Mouse (Mus musculus) left cerebral cortex, adult 2 months (tissue): ENCODE results near the gene Bin2. TPM values are rescaled to one million over a fixed set of nuclear protein-coding genes. Genes with fewer than 3 reads are reported as not detected.
"Not testable (repeated sequence)": the region's sequence is repeated elsewhere in the genome, so short reads cannot be mapped to it uniquely, and the experiment has no call there.

Experiments used
- DNase-seq, 2 experiments: peaks; one replicate each; pipeline ENCODE4 v3.0.0; 2021 to 2022; ENCODE audit warnings: low spot score in 2 of 2, mixed read lengths in 1 of 2; ENCODE audit errors: extremely low spot score in 1 of 2
- H3K27ac ChIP-seq: fragments of 200-600 bp; 2 replicates; pipeline ENCODE4 v1.8.1; 2022
- H3K4me3 ChIP-seq: fragments of 200-600 bp; 2 replicates; pipeline ENCODE4 v1.8.1; 2022
- CTCF ChIP-seq: fragments of 200-600 bp; IDR thresholded peaks from 2 replicates; pipeline ENCODE4 v1.8.1; 2022; ENCODE audit warnings: antibody characterized with exemption, mild to moderate bottlenecking, moderate library complexity
- intact Hi-C: fragments of 180-260 bp; cut with DNase I; formaldehyde crosslinking; loops from one replicate; pipeline ENCODE4 v1.15.1; 2025
- microRNA-seq, 2 experiments: library from miRNA; unstranded; fragments of <30 nt; microRNA quantifications; one replicate each; pipeline ENCODE4 v1.2.0; 2021
- total RNA-seq, 2 experiments: library from RNA; stranded (reverse); gene quantifications; 2 replicates each; pipeline ENCODE4 v1.2.3; 2021

The Bin2 gene
- total RNA-seq, 2 experiments from 2014 or later = 3.5 to 6.2 TPM

GRCm38 (mm10) chr15:100613584-100613983 lies 55.8 kb downstream of the Bin2 start:
- H3K4me3 ChIP-seq = peak overlapping the region; percentile 72
- peak; percentile 65 to 81 for DNase-seq
- H3K27ac ChIP-seq = peak overlapping the region; percentile 92; the same call in 1 of the 2 replicates
- intact Hi-C loops = loop anchor here (2.0 to 10.0 kb wide), 4 partner anchors 61 to 119 kb away; partner anchors contain the start of genes Csrnp2 and Tfcp2
- TF ChIP-seq CTCF = peak; percentile 95

GRCm38 (mm10) chr15:100612432-100612831 lies 56.9 kb downstream of the Bin2 start:
- no peak for DNase-seq
- TF ChIP-seq CTCF = peak; percentile 53
- no peak overlapping the region for H3K4me3 ChIP-seq
- intact Hi-C loops = loop anchor here (2.0 to 10.0 kb wide), 4 partner anchors 60 to 118 kb away; partner anchors contain the start of genes Csrnp2 and Tfcp2
- H3K27ac ChIP-seq = no peak overlapping the region

GRCm38 (mm10) chr15:100611951-100612350 lies 57.4 kb downstream of the Bin2 start:
- DNase-seq = no peak
- TF ChIP-seq CTCF = no peak
- Histone ChIP-seq H3K4me3 (no peak overlapping the region), H3K27ac (no peak overlapping the region)
- intact Hi-C loops = loop anchor here (2.0 to 10.0 kb wide), 4 partner anchors 60 to 117 kb away; partner anchors contain the start of genes Csrnp2 and Tfcp2

- intact Hi-C loops, H3K4me3 ChIP-seq, DNase-seq, H3K27ac ChIP-seq: not testable (repeated sequence)
- peak; percentile 31 for TF ChIP-seq CTCF
Measured at GRCm38 (mm10) chr15:100606677-100607076, 62.7 kb downstream of the Bin2 start.

GRCm38 (mm10) chr15:100601669-100602068 lies 67.7 kb downstream of the Bin2 start:
- intact Hi-C loops = no loop called here
- Histone ChIP-seq H3K27ac (no peak overlapping the region), H3K4me3 (no peak overlapping the region)
- DNase-seq = no peak
- no peak for TF ChIP-seq CTCF

- Histone ChIP-seq H3K4me3 (peak overlapping the region; percentile 90), H3K27ac (peak overlapping the region; percentile 92; the same call in 1 of the 2 replicates)
Measured at GRCm38 (mm10) chr15:100600696-100601272, 68.6 kb downstream of the Bin2 start.

GRCm38 (mm10) chr15:100600047-100600695 lies 69.2 kb downstream of the Bin2 start:
- TF ChIP-seq CTCF = peak; percentile 62
- intact Hi-C loops = no loop called here
- peak; percentile 71 to 73 for DNase-seq
- Histone ChIP-seq H3K4me3 (peak overlapping the region; percentile 90), H3K27ac (peak overlapping the region; percentile 92)

More at GRCm38 (mm10) chr15:100600696-100601272, 68.6 kb downstream of the Bin2 start:
- DNase-seq = no peak
- TF ChIP-seq CTCF = no peak
- intact Hi-C loops = no loop called here

GRCm38 (mm10) chr15:100599276-100600046 lies 69.9 kb downstream of the Bin2 start, which contains the start of gene Pou6f1:
Gene Pou6f1, minus strand, starts transcription at chr15:100599984.
- peak within 1 kb of the TSS; percentile 92 for H3K27ac ChIP-seq
- peak within 1 kb of the TSS; percentile 90 for H3K4me3 ChIP-seq
- TF ChIP-seq CTCF = no peak
- peak; percentile 48 to 53 for DNase-seq
- intact Hi-C loops = loop anchor here (5.0 kb wide), 1 partner anchor 47 kb away; the partner anchor contains the start of gene Tfcp2

- Histone ChIP-seq H3K27ac (peak overlapping the region; percentile 92), H3K4me3 (peak overlapping the region; percentile 90)
- peak in 1 of 2 experiments; percentile 44 for DNase-seq
- intact Hi-C loops = loop anchor here (5.0 kb wide), 1 partner anchor 47 kb away; the partner anchor contains the start of gene Tfcp2
- no peak for TF ChIP-seq CTCF
Measured at GRCm38 (mm10) chr15:100598883-100599275, 70.5 kb downstream of the Bin2 start.

GRCm38 (mm10) chr15:100598287-100598882 lies 71.0 kb downstream of the Bin2 start:
- H3K27ac ChIP-seq = no peak overlapping the region
- peak overlapping the region; percentile 90 for H3K4me3 ChIP-seq
- TF ChIP-seq CTCF = no peak
- DNase-seq = no peak
- intact Hi-C loops = loop anchor here (5.0 kb wide), 1 partner anchor 46 kb away; the partner anchor contains the start of gene Tfcp2

- no peak for TF ChIP-seq CTCF
- DNase-seq = no peak
- intact Hi-C loops = no loop called here
- Histone ChIP-seq H3K27ac (no peak overlapping the region), H3K4me3 (no peak overlapping the region)
Measured at GRCm38 (mm10) chr15:100592817-100593216, 76.5 kb downstream of the Bin2 start.

Small RNA genes lying within 50 kb of the gene (microRNA-seq; reads per million reads assigned to microRNA genes)
- gene Mir6961 = 0 to 0.24 reads per million in 2 experiments

Other genes with a start within 250 kb of the Bin2 start
- gene Gm5475, start 247.4 kb downstream of the Bin2 start, total RNA-seq = not detected
- 10 to 100 TPM; 60.0 to 70.8 TPM for gene Slc11a2, start 244.5 kb downstream of the Bin2 start, total RNA-seq
- 10 to 100 TPM; 59.6 to 62.1 TPM for gene Letmd1, start 200.5 kb downstream of the Bin2 start, total RNA-seq
- gene Csrnp2, start 174.1 kb downstream of the Bin2 start, total RNA-seq = 10 to 100 TPM; 35.3 to 36.3 TPM
- 10 to 100 TPM; 26.8 to 27.9 TPM for gene Tfcp2, start 117.5 kb downstream of the Bin2 start, total RNA-seq
- gene Pou6f1, start 69.6 kb downstream of the Bin2 start, total RNA-seq = 100 to 1,000 TPM; 139 to 144 TPM
- 100 to 1,000 TPM; 108 to 109 TPM for gene Dazap2, start 54.2 kb downstream of the Bin2 start, total RNA-seq
- gene Smagp, start 32.6 kb downstream of the Bin2 start, total RNA-seq = 1 to 10 TPM; 1.6 to 2.9 TPM
- 1 to 10 TPM; 2.4 to 3.3 TPM for gene Cela1, start 18.4 kb upstream of the Bin2 start, total RNA-seq
- gene Galnt6, start 59.8 kb upstream of the Bin2 start, total RNA-seq = 1 to 10 TPM; 4.8 to 4.9 TPM
- 10 to 100 TPM; 78.4 to 79.0 TPM for gene Slc4a8, start 92.2 kb upstream of the Bin2 start, total RNA-seq
- gene Scn8a, start 200.3 kb upstream of the Bin2 start, total RNA-seq = 100 to 1,000 TPM; 250 to 260 TPM